Mouse (Mus musculus) megakaryocyte, embryonic 14.5 days (primary cell): ENCODE measurements at regions not wholly inside any gene's neighbourhood (a gene's known extent, or its start where the extent isn't known, plus 50 kb on each side); places are given as distances from the start of the nearest gene placed in this dataset.

Experiments
- H3K27me3 ChIP-seq: replicated peaks from 2 replicates; pipeline ENCODE3; 2012; ENCODE audit warnings: inconsistent platforms
- H3K36me3 ChIP-seq: replicated peaks from 2 replicates; pipeline ENCODE3; 2012; ENCODE audit warnings: low read length, inconsistent platforms, mixed read lengths
- H3K4me1 ChIP-seq: 2 replicates; pipeline ENCODE4 v1.6.1; 2012; ENCODE audit warnings: inconsistent platforms
- H3K4me3 ChIP-seq: replicated peaks from 2 replicates; pipeline ENCODE3; 2012; ENCODE audit warnings: moderate library complexity, mild to moderate bottlenecking, inconsistent platforms
- H3K9me3 ChIP-seq: 2 replicates; pipeline ENCODE4 v1.6.1; 2012; ENCODE audit warnings: inconsistent platforms
- FLI1 ChIP-seq: IDR thresholded peaks from 2 replicates; pipeline ENCODE4 v1.6.1; 2012; ENCODE audit warnings: low read length, inconsistent platforms, mixed read lengths
- GATA1 ChIP-seq: IDR thresholded peaks from 3 replicates; pipeline ENCODE4 v1.6.1; 2012; ENCODE audit warnings: mixed read lengths, low read length, inconsistent platforms, borderline replicate concordance

GRCm38 (mm10) chr14:102673724-102674123 lies 308.7 kb downstream of the Kctd12 start:
- TF ChIP-seq GATA1: no peak
- no peak for TF ChIP-seq FLI1
- H3K27me3 ChIP-seq: no peaks in the 10 kb centered on the region

GRCm38 (mm10) chr14:102663240-102663639 lies 319.2 kb downstream of the Kctd12 start:
- TF ChIP-seq GATA1: no peak
- no peak for TF ChIP-seq FLI1
- Histone ChIP-seq H3K4me3 (no peak overlapping the region), H3K36me3 (no peaks in the 10 kb centered on the region), H3K4me1 (no peaks in the 10 kb centered on the region), H3K9me3 (no peaks in the 10 kb centered on the region), H3K27me3 (no peaks in the 10 kb centered on the region)

More at GRCm38 (mm10) chr14:102673724-102674123, 308.7 kb downstream of the Kctd12 start:
- Histone ChIP-seq H3K9me3 (no peaks in the 10 kb centered on the region), H3K4me3 (no peak overlapping the region), H3K4me1 (no peaks in the 10 kb centered on the region), H3K36me3 (no peaks in the 10 kb centered on the region)

- no peak overlapping the region for H3K4me3 ChIP-seq
- H3K36me3 ChIP-seq: no peaks in the 10 kb centered on the region
- no peaks in the 10 kb centered on the region for H3K9me3 ChIP-seq
- TF ChIP-seq GATA1 (no peak), FLI1 (no peak)
- no peaks in the 10 kb centered on the region for H3K4me1 ChIP-seq
- H3K27me3 ChIP-seq: no peaks in the 10 kb centered on the region
These were observed 322.1 kb downstream of the Kctd12 start for GRCm38 (mm10) chr14:102660351-102660750.

DNA sequence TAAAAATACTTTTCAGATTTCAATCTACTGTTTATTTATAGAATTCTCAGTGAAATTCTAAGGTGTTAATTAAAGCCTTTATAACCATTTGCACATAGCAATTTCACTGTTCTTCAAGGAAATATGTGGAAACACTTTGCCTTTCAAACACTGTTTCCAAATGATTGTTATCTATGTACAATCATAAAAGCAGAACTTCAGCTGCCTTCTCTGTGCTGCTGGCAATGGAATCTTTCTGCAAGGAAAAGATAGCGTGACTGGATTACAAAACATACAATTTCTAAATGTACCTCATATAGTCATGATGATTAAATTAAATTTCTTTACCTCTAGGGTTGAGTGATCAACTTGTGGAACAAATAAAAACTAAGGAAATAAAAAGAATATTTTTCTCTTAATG lies 326.2 kb downstream of the Kctd12 start:
- TF ChIP-seq GATA1 (no peak), FLI1 (no peak)

DNA sequence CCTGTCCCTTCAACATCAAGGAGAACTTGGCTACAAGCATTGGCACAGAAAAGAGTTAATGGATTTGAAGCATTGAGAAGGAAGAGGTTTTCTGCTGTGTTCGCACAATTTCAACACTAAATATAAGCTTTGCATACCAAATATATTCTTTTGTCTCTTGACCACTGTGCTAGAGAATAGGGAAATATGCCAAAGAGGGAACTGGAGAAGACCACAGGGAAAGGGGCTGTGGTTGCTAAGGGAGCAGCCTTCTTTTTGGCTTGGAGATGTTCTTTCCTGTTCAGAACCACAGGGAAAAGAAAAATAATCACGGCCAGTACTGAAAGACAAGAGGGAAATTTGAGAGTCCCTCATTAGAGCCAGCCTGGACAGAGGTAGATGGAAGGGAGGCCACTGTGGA lies 352.8 kb downstream of the Kctd12 start:
- Histone ChIP-seq H3K9me3 (no peaks in the 10 kb centered on the region), H3K27me3 (no peaks in the 10 kb centered on the region), H3K36me3 (no peaks in the 10 kb centered on the region), H3K4me1 (no peaks in the 10 kb centered on the region), H3K4me3 (no peak overlapping the region)
- no peak for TF ChIP-seq FLI1
- TF ChIP-seq GATA1: no peak

More for the DNA sequence above, 326.2 kb downstream of the Kctd12 start:
- Histone ChIP-seq H3K27me3 (no peaks in the 10 kb centered on the region), H3K4me1 (no peaks in the 10 kb centered on the region), H3K9me3 (no peaks in the 10 kb centered on the region), H3K36me3 (no peaks in the 10 kb centered on the region), H3K4me3 (no peak overlapping the region)

DNA sequence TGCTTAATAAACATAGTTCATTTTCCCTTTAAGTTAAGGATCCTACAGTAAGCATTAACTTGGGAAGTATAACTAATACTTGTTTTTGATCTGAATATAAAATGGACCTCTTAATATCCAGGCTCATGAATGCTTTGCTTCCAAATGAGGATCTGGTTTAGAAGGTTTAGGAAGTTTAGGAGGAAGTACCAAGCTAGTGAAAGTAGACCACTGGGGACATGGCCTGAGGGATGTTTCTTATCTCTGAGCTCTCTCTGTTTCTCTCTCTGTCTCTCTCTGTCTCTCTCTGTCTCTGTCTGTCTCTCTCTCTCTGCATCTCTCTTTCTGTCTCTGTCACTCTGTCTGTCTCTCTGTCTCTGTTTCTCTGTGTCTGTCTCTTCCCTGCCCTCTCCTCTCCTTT lies 360.9 kb downstream of the Kctd12 start:
- H3K9me3 ChIP-seq: no peaks in the 10 kb centered on the region
- H3K36me3 ChIP-seq: no peaks in the 10 kb centered on the region
- H3K4me3 ChIP-seq: no peak overlapping the region
- H3K4me1 ChIP-seq: no peaks in the 10 kb centered on the region
- H3K27me3 ChIP-seq: no peaks in the 10 kb centered on the region
- TF ChIP-seq GATA1 (no peak), FLI1 (no peak)

- H3K36me3 ChIP-seq: no peaks in the 10 kb centered on the region
- H3K9me3 ChIP-seq: no peaks in the 10 kb centered on the region
- no peak for TF ChIP-seq GATA1
- TF ChIP-seq FLI1: no peak
- H3K4me1 ChIP-seq: no peaks in the 10 kb centered on the region
- no peak overlapping the region for H3K4me3 ChIP-seq
- H3K27me3 ChIP-seq: no peaks in the 10 kb centered on the region
These were observed 363.4 kb downstream of the Kctd12 start for GRCm38 (mm10) chr14:102619056-102619455.

GRCm38 (mm10) chr14:102615588-102616309 lies 366.7 kb downstream of the Kctd12 start:
- TF ChIP-seq FLI1: no peak
- no peak for TF ChIP-seq GATA1
- H3K36me3 ChIP-seq: no peaks in the 10 kb centered on the region
- H3K27me3 ChIP-seq: no peaks in the 10 kb centered on the region
- no peaks in the 10 kb centered on the region for H3K4me1 ChIP-seq
- no peak overlapping the region for H3K4me3 ChIP-seq
- no peaks in the 10 kb centered on the region for H3K9me3 ChIP-seq

DNA sequence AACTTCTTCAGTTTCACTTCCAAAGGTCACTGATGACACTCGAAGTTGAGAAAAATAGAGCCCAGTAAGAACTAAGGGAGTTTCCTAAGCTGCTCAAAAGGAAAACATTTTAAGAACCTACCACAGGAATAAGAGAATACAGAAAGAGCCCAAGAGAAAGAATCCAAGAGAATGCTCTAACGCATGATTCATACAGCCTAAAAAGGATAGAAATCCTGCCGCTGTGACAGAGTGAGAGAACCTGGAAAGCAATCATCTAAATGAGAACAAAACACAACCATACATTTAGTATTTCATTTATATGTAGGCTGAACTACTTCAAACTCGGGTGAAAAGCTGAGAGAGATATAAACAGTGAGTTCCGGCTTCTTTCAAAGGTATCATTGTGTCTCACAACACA lies 376.4 kb downstream of the Kctd12 start:
- no peak overlapping the region for H3K4me3 ChIP-seq
- no peaks in the 10 kb centered on the region for H3K27me3 ChIP-seq
- no peak for TF ChIP-seq FLI1
- no peak for TF ChIP-seq GATA1
- no peaks in the 10 kb centered on the region for H3K36me3 ChIP-seq
- H3K9me3 ChIP-seq: no peaks in the 10 kb centered on the region
- no peaks in the 10 kb centered on the region for H3K4me1 ChIP-seq

GRCm38 (mm10) chr14:102594850-102595249 lies 387.6 kb downstream of the Kctd12 start:
- H3K36me3 ChIP-seq: no peaks in the 10 kb centered on the region

More at GRCm38 (mm10) chr14:102594850-102595249, 387.6 kb downstream of the Kctd12 start:
- Histone ChIP-seq H3K27me3 (no peaks in the 10 kb centered on the region), H3K9me3 (no peaks in the 10 kb centered on the region), H3K4me3 (no peak overlapping the region), H3K4me1 (no peaks in the 10 kb centered on the region)
- TF ChIP-seq FLI1 (no peak), GATA1 (no peak)
